ENCODE assay signal across 17 mouse cellular contexts in genomic region chr2:34741390-34742159, GRCm38 (mm10). TPM values are rescaled to one million over a fixed set of nuclear protein-coding genes. Genes with fewer than 3 reads are reported as not detected.
A peak's percentile ranks its signal among the peaks of the same experiment; 100 is the strongest.
DNase-seq lines count a peak whose midpoint lies in the region; ATAC-seq lines count a peak whose summit lies in the region.
"Had no signal": no experiment of that assay in that cellular context is flagged by ENCODE, and none has a peak within 500 bp of the region (broad histone marks: within the 10 kb centered on the region; RNA-seq: fewer than 3 reads in every experiment).

No protein-coding gene starts in this region.

- H3K9me3 ChIP-seq in liver, embryonic 12.5 days (replicated peaks), result no peaks in the 10 kb centered on the region
- no peaks in the 10 kb centered on the region for H3K9me3 ChIP-seq in megakaryocyte, embryonic 14.5 days
- H3K9me3 ChIP-seq: intestine, embryonic 15.5 days; kidney, embryonic 15.5 days had no signal

- peak overlapping the region; percentile 94 for H3K27ac ChIP-seq in liver, embryonic 12.5 days
- H3K27ac ChIP-seq: hindbrain, embryonic 14.5 days; intestine, embryonic 15.5 days; kidney, embryonic 15.5 days had no signal

- no peak overlapping the region for H3K9ac ChIP-seq in liver, embryonic 12.5 days
- H3K9ac ChIP-seq: hindbrain, embryonic 14.5 days; intestine, embryonic 15.5 days; kidney, embryonic 15.5 days had no signal

- WGBS in liver, embryonic 12.5 days (ENCODE audit: insufficient replicate concordance), result 62% methylated on average over 12 of the region's 12 CpGs

- DNase-seq in MEL-GATA-1-ER (ENCODE audit: extremely low read depth, low read depth), result peak; percentile 96
- DNase-seq in right cerebral cortex, postnatal 10 days (ENCODE audit: low spot score in 2 of 2), result no peak
- DNase-seq in left cerebral cortex, adult 18-20 months (ENCODE audit: low spot score in 2 of 2), result no peak
- DNase-seq in layer of hippocampus, postnatal 14 days (ENCODE audit: low spot score in 2 of 2), result no peak
- DNase-seq: adrenal gland, adult 2 months; cerebellum, adult 11 months; cerebellum, postnatal 25 days; lung, postnatal 14 days; midbrain, embryonic 14.5 days; thymus, adult 18-20 months had no signal

- H3K4me3 ChIP-seq in liver, embryonic 12.5 days, result no peak overlapping the region
- peak overlapping the region; percentile 84 for H3K4me3 ChIP-seq in megakaryocyte, embryonic 14.5 days (replicated peaks)
- H3K4me3 ChIP-seq: intestine, embryonic 15.5 days; kidney, embryonic 15.5 days had no signal

- peaks cover 37% of the 10 kb centered on the region for H3K36me3 ChIP-seq in liver, embryonic 12.5 days
- peaks cover 21% of the 10 kb centered on the region for H3K36me3 ChIP-seq in megakaryocyte, embryonic 14.5 days (replicated peaks; ENCODE audit: low read length)

- peaks cover 77% of the 10 kb centered on the region for H3K4me1 ChIP-seq in liver, embryonic 12.5 days
- peaks cover 81% of the 10 kb centered on the region for H3K4me1 ChIP-seq in megakaryocyte, embryonic 14.5 days
- H3K4me1 ChIP-seq: intestine, embryonic 15.5 days; kidney, embryonic 15.5 days had no signal

- peak; percentile 54 for ATAC-seq in common myeloid progenitor, adult 5-6 weeks (replicated peaks; ENCODE audit: low read depth, poor library complexity, severe bottlenecking)
- ATAC-seq in liver, embryonic 12.5 days, result no peak
- ATAC-seq: forebrain, embryonic 16.5 days; intestine, embryonic 15.5 days had no signal

- H3K27me3 ChIP-seq in liver, embryonic 12.5 days (replicated peaks), result no peaks in the 10 kb centered on the region
- no peaks in the 10 kb centered on the region for H3K27me3 ChIP-seq in megakaryocyte, embryonic 14.5 days (replicated peaks)
- H3K27me3 ChIP-seq: intestine, embryonic 15.5 days; kidney, embryonic 15.5 days had no signal

- peak overlapping the region; percentile 21; the same call in 1 of the 2 replicates for H3K4me2 ChIP-seq in liver, embryonic 12.5 days
- H3K4me2 ChIP-seq: hindbrain, embryonic 14.5 days; intestine, embryonic 15.5 days; kidney, embryonic 15.5 days had no signal

RNA-seq across cellular contexts. Expression of gene Gapvd1, which starts 13.5 kb away (rescaled TPM):
- 89.8 and 97.4 TPM in 2 replicates for total RNA-seq in common myeloid progenitor, adult 5-6 weeks (2017)
- polyA plus RNA-seq in liver, embryonic 12.5 days (2016; fragmentation: Nextera tagmentation; extraction: Ambion mirVana), result 87.3 and 93.7 TPM in 2 replicates
- polyA plus RNA-seq in megakaryocyte, embryonic 14.5 days (2012; ENCODE audit: insufficient read depth, low replicate concordance), result 4.8 and 5.6 TPM in 2 replicates
- total RNA-seq in left cerebral cortex, adult 18-20 months (2021), result 100 to 1,000 TPM; 102 to 107 TPM
- total RNA-seq in layer of hippocampus, postnatal 14 days (2021), result 100 to 1,000 TPM; 106 to 107 TPM

RNA-seq across cellular contexts. Expression of gene Hspa5, which starts 30.2 kb away (rescaled TPM):
- total RNA-seq in common myeloid progenitor, adult 5-6 weeks (2017), result 891 and 930 TPM in 2 replicates
- 656 and 672 TPM in 2 replicates for polyA plus RNA-seq in liver, embryonic 12.5 days (2016; fragmentation: Nextera tagmentation; extraction: Ambion mirVana)
- 45.7 and 148 TPM in 2 replicates for polyA plus RNA-seq in megakaryocyte, embryonic 14.5 days (2012; ENCODE audit: insufficient read depth, low replicate concordance)
- 100 to 1,000 TPM; 342 to 419 TPM for total RNA-seq in left cerebral cortex, adult 18-20 months (2021)
- 100 to 1,000 TPM; 278 to 351 TPM for total RNA-seq in layer of hippocampus, postnatal 14 days (2021)

RNA-seq across cellular contexts. Expression of gene Rabepk, which starts 58.1 kb away (rescaled TPM):
- total RNA-seq in common myeloid progenitor, adult 5-6 weeks (2017), result 28.5 and 44.6 TPM in 2 replicates
- polyA plus RNA-seq in liver, embryonic 12.5 days (2016; fragmentation: Nextera tagmentation; extraction: Ambion mirVana), result 32.5 and 33.2 TPM in 2 replicates
- 4.8 and 9.0 TPM in 2 replicates for polyA plus RNA-seq in megakaryocyte, embryonic 14.5 days (2012; ENCODE audit: insufficient read depth, low replicate concordance)
- 10 to 100 TPM; 32.7 to 36.6 TPM for total RNA-seq in left cerebral cortex, adult 18-20 months (2021)
- total RNA-seq in layer of hippocampus, postnatal 14 days (2021), result 10 to 100 TPM; 22.7 to 28.5 TPM
